Mouse (Mus musculus) kidney, embryonic 16.5 days (tissue): ENCODE measurements around the gene Ebf4. TPM values are rescaled to one million over a fixed set of nuclear protein-coding genes. Genes with fewer than 3 reads are reported as not detected.
"Not testable (repeated sequence)": the region's sequence is repeated elsewhere in the genome, so short reads cannot be mapped to it uniquely, and the experiment has no call there.

Source experiments
- ATAC-seq: fragments of 200-750 bp; cut with Nextera tagmentation; 2 replicates; pipeline ENCODE4 v1.8.0; 2017; ENCODE audit warnings: moderate TSS enrichment; ENCODE audit not compliant: low FRiP score, low TSS enrichment
- H3K27ac ChIP-seq: fragments of 300-500 bp; sonication (generic); 2 replicates; pipeline ENCODE4 v1.5.1; 2014; ENCODE audit warnings: low read length
- H3K27me3 ChIP-seq: fragments of 300-500 bp; sonication (generic); 2 replicates; pipeline ENCODE4 v1.6.1; 2014; ENCODE audit warnings: low read length, control low read depth, mixed read lengths; ENCODE audit not compliant: insufficient read depth
- H3K36me3 ChIP-seq: fragments of 300-500 bp; sonication (generic); 2 replicates; pipeline ENCODE4 v1.6.1; 2014; ENCODE audit warnings: low read length, control low read depth, mixed read lengths; ENCODE audit not compliant: insufficient read depth
- H3K4me1 ChIP-seq: fragments of 300-500 bp; sonication (generic); 2 replicates; pipeline ENCODE4 v1.6.1; 2014; ENCODE audit warnings: low read length, control low read depth, mixed read lengths; ENCODE audit not compliant: insufficient read depth
- H3K4me2 ChIP-seq: fragments of 300-500 bp; sonication (generic); replicated peaks from 2 replicates; pipeline ENCODE4 v1.6.1; 2014; ENCODE audit warnings: low read depth, low read length
- H3K4me3 ChIP-seq: fragments of 300-500 bp; sonication (generic); 2 replicates; pipeline ENCODE4 v1.5.1; 2014; ENCODE audit warnings: mild to moderate bottlenecking, low read length
- H3K9ac ChIP-seq: fragments of 300-500 bp; sonication (generic); replicated peaks from 2 replicates; pipeline ENCODE4 v1.6.1; 2014; ENCODE audit warnings: low read length
- H3K9me3 ChIP-seq: fragments of 300-500 bp; sonication (generic); 2 replicates; pipeline ENCODE4 v1.6.1; 2016; ENCODE audit warnings: low read length, control low read depth
- WGBS: fragments of 180-500 bp; shearing (Covaris S2); extraction: QIAGEN DNeasy Blood & Tissue Kit; methylation state at CpG from one replicate; pipeline ENCODE4 v1.1.7; 2014; 5-methylcytosine and 5-hydroxymethylcytosine counted together
- polyA plus RNA-seq: library from polyadenylated mRNA; unstranded; fragments of >200 nt; fragmentation: Nextera tagmentation; extraction: Ambion mirVana; gene quantifications from 2 replicates; pipeline ENCODE4 v1.2.1, GENCODE M21; 2015

The Ebf4 gene
- polyA plus RNA-seq, 1 experiment from 2014 or later, result 2.1 TPM

- no peaks in the 10 kb centered on the region for H3K36me3 ChIP-seq
- H3K9me3 ChIP-seq, result no peaks in the 10 kb centered on the region
- peak; percentile 72 for ATAC-seq
- H3K4me1 ChIP-seq, result 0 out of 2 replicates have a peak, but pooled peaks cover 3% of the 10 kb centered on the region
- peak overlapping the region; percentile 64 for H3K9ac ChIP-seq
- peak overlapping the region; percentile 51 for H3K4me3 ChIP-seq
- WGBS, result 7% methylated on average over 27 of the region's 30 CpGs
- H3K27me3 ChIP-seq, result peaks cover 34% of the 10 kb centered on the region
- H3K27ac ChIP-seq, result no peak overlapping the region
- H3K4me2 ChIP-seq, result peak overlapping the region; percentile 71
Observed at GRCm38 (mm10) chr2:130365211-130366094, 70.5 kb downstream of the Ebf4 start.

- H3K9ac ChIP-seq, result no peak overlapping the region
- no peak for ATAC-seq
- no peak overlapping the region for H3K27ac ChIP-seq
- H3K4me2 ChIP-seq, result no peak overlapping the region
- peaks cover 15% of the 10 kb centered on the region for H3K27me3 ChIP-seq
- H3K4me1 ChIP-seq, result 0 out of 2 replicates have a peak, but pooled peaks cover 3% of the 10 kb centered on the region
- no peaks in the 10 kb centered on the region for H3K36me3 ChIP-seq
- H3K9me3 ChIP-seq, result no peaks in the 10 kb centered on the region
- WGBS, result 64% methylated on average over 4 of the region's 4 CpGs
- no peak overlapping the region for H3K4me3 ChIP-seq
Observed at GRCm38 (mm10) chr2:130367386-130367785, 72.4 kb downstream of the Ebf4 start.

- H3K4me1 ChIP-seq, H3K36me3 ChIP-seq, H3K9ac ChIP-seq, ATAC-seq, H3K27ac ChIP-seq, H3K4me3 ChIP-seq, H3K4me2 ChIP-seq, H3K9me3 ChIP-seq, H3K27me3 ChIP-seq: not testable (repeated sequence)
- 56% methylated on average over 1 of the region's 1 CpGs for WGBS
Observed at GRCm38 (mm10) chr2:130373026-130373425, 78.1 kb downstream of the Ebf4 start.

GRCm38 (mm10) chr2:130374951-130375350 is 80.0 kb downstream of the Ebf4 start:
- Histone ChIP-seq H3K27ac (no peak overlapping the region), H3K4me3 (no peak overlapping the region), H3K9ac (no peak overlapping the region), H3K4me2 (no peak overlapping the region), H3K9me3 (no peaks in the 10 kb centered on the region), H3K4me1 (0 out of 2 replicates have a peak, but pooled peaks cover 2% of the 10 kb centered on the region), H3K36me3 (no peaks in the 10 kb centered on the region), H3K27me3 (no peaks in the 10 kb centered on the region)
- WGBS, result 82% methylated on average over 4 of the region's 4 CpGs
- ATAC-seq, result no peak

GRCm38 (mm10) chr2:130383205-130383604 is 88.2 kb downstream of the Ebf4 start:
- H3K9me3 ChIP-seq, result no peaks in the 10 kb centered on the region
- H3K4me3 ChIP-seq, result no peak overlapping the region
- no peaks in the 10 kb centered on the region for H3K36me3 ChIP-seq
- H3K4me2 ChIP-seq, result no peak overlapping the region
- H3K4me1 ChIP-seq, result no peaks in the 10 kb centered on the region
- WGBS, result 20% methylated on average over 3 of the region's 3 CpGs
- no peak overlapping the region; the same call in 1 of the 2 replicates for H3K27ac ChIP-seq
- no peak overlapping the region for H3K9ac ChIP-seq
- ATAC-seq, result no peak
- 0 out of 2 replicates have a peak, but pooled peaks cover 4% of the 10 kb centered on the region for H3K27me3 ChIP-seq

- Histone ChIP-seq H3K4me2 (no peak overlapping the region), H3K27ac (no peak overlapping the region), H3K9me3 (no peaks in the 10 kb centered on the region), H3K4me1 (no peaks in the 10 kb centered on the region), H3K27me3 (0 out of 2 replicates have a peak, but pooled peaks cover 4% of the 10 kb centered on the region), H3K36me3 (no peaks in the 10 kb centered on the region), H3K9ac (no peak overlapping the region), H3K4me3 (no peak overlapping the region)
- ATAC-seq, result no peak
- 54% methylated on average over 6 of the region's 6 CpGs for WGBS
Observed at GRCm38 (mm10) chr2:130383895-130384294, 88.9 kb downstream of the Ebf4 start.

- Histone ChIP-seq H3K9me3 (no peaks in the 10 kb centered on the region), H3K4me2 (no peak overlapping the region), H3K4me1 (no peaks in the 10 kb centered on the region), H3K27ac (no peak overlapping the region), H3K4me3 (no peak overlapping the region), H3K36me3 (peaks cover 6% of the 10 kb centered on the region; the same call in 1 of the 2 replicates), H3K27me3 (0 out of 2 replicates have a peak, but pooled peaks cover 4% of the 10 kb centered on the region), H3K9ac (no peak overlapping the region)
- 52% methylated on average over 1 of the region's 1 CpGs for WGBS
- ATAC-seq, result no peak
Observed at GRCm38 (mm10) chr2:130386212-130386611, 91.2 kb downstream of the Ebf4 start.

GRCm38 (mm10) chr2:130388796-130389195 is 93.8 kb downstream of the Ebf4 start:
- Histone ChIP-seq H3K9ac (no peak overlapping the region), H3K27ac (no peak overlapping the region), H3K9me3 (no peaks in the 10 kb centered on the region), H3K4me2 (no peak overlapping the region), H3K4me3 (no peak overlapping the region), H3K4me1 (no peaks in the 10 kb centered on the region), H3K27me3 (no peaks in the 10 kb centered on the region), H3K36me3 (peaks cover 11% of the 10 kb centered on the region)
- no peak for ATAC-seq
- 92% methylated on average over 2 of the region's 2 CpGs for WGBS

GRCm38 (mm10) chr2:130390993-130391625 is 96.1 kb downstream of the Ebf4 start:
- WGBS, result 59% methylated on average over 11 of the region's 11 CpGs
- H3K4me3 ChIP-seq, result no peak overlapping the region
- ATAC-seq, result 0 out of 2 replicates have a peak, but pooled peaks have one; percentile 43

More at GRCm38 (mm10) chr2:130390993-130391625, 96.1 kb downstream of the Ebf4 start:
- Histone ChIP-seq H3K9ac (0 out of 2 replicates have a peak overlapping the region, but pooled peaks have one; percentile 8), H3K4me1 (0 out of 2 replicates have a peak, but pooled peaks cover under 1% of the 10 kb centered on the region), H3K36me3 (peaks cover 25% of the 10 kb centered on the region), H3K4me2 (no peak overlapping the region), H3K27me3 (no peaks in the 10 kb centered on the region), H3K27ac (peak overlapping the region; percentile 45), H3K9me3 (no peaks in the 10 kb centered on the region)
